Mouse (Mus musculus): ENCODE measurements around the gene Zfp568. TPM values are rescaled to one million over a fixed set of nuclear protein-coding genes. Genes with fewer than 3 reads are reported as not detected.
A peak's percentile ranks its signal among the peaks of the same experiment; 100 is the strongest.

Gene Zfp568
- 13.8 and 14.1 TPM in 2 replicates for polyA plus RNA-seq (2016; fragmentation: Nextera tagmentation; extraction: Ambion mirVana)

GRCm38 (mm10) chr7:29983690-29984380 is at the start of gene Zfp568:
Gene Zfp568, plus strand, starts transcription at chr7:29983955.
- no peaks in the 10 kb centered on the region for H3K9me3 ChIP-seq
- no peaks in the 10 kb centered on the region for H3K27me3 ChIP-seq (replicated peaks)
- H3K4me3 ChIP-seq: peak within 1 kb of the TSS; percentile 81
- H3K36me3 ChIP-seq: peaks cover 19% of the 10 kb centered on the region
- H3K27ac ChIP-seq: peak within 1 kb of the TSS; percentile 87
- ATAC-seq (ENCODE audit: low FRiP score, low read depth): peak; percentile 96
- peak within 1 kb of the TSS; percentile 84 for H3K9ac ChIP-seq
- H3K4me1 ChIP-seq: 0 out of 2 replicates have a peak, but pooled peaks cover 6% of the 10 kb centered on the region
- peak within 1 kb of the TSS; percentile 65 for H3K4me2 ChIP-seq (replicated peaks)
- under 1% methylated on average over 62 of the region's 62 CpGs for WGBS

GRCm38 (mm10) chr7:29938856-29939255 is 44.9 kb upstream of the Zfp568 start:
- no peaks in the 10 kb centered on the region for H3K9me3 ChIP-seq
- no peak overlapping the region for H3K4me3 ChIP-seq
- H3K27ac ChIP-seq: no peak overlapping the region
- 87% methylated on average over 6 of the region's 6 CpGs for WGBS
- no peak overlapping the region for H3K9ac ChIP-seq
- H3K27me3 ChIP-seq (replicated peaks): no peaks in the 10 kb centered on the region
- no peak overlapping the region for H3K4me2 ChIP-seq (replicated peaks)
- ATAC-seq (ENCODE audit: low FRiP score, low read depth): no peak
- H3K36me3 ChIP-seq: peaks cover 64% of the 10 kb centered on the region
- H3K4me1 ChIP-seq: no peaks in the 10 kb centered on the region

- Histone ChIP-seq H3K4me1 (no peaks in the 10 kb centered on the region), H3K9me3 (no peaks in the 10 kb centered on the region), H3K4me3 (no peak overlapping the region), H3K27me3 (replicated peaks) (no peaks in the 10 kb centered on the region), H3K27ac (no peak overlapping the region), H3K9ac (no peak overlapping the region), H3K4me2 (replicated peaks) (no peak overlapping the region), H3K36me3 (peaks cover 42% of the 10 kb centered on the region)
- no peak for ATAC-seq (ENCODE audit: low FRiP score, low read depth)
- 91% methylated on average over 11 of the region's 11 CpGs for WGBS
Measured at GRCm38 (mm10) chr7:29941027-29941426, 42.7 kb upstream of the Zfp568 start.

- H3K9me3 ChIP-seq: no peaks in the 10 kb centered on the region
- peaks cover 32% of the 10 kb centered on the region for H3K36me3 ChIP-seq
- no peak overlapping the region for H3K4me3 ChIP-seq
- H3K4me2 ChIP-seq (replicated peaks): no peak overlapping the region
- no peaks in the 10 kb centered on the region for H3K4me1 ChIP-seq
- no peaks in the 10 kb centered on the region for H3K27me3 ChIP-seq (replicated peaks)
- 57% methylated on average over 2 of the region's 2 CpGs for WGBS
- no peak overlapping the region for H3K27ac ChIP-seq
- ATAC-seq (ENCODE audit: low FRiP score, low read depth): no peak
- no peak overlapping the region for H3K9ac ChIP-seq
Measured at GRCm38 (mm10) chr7:29942740-29943139, 41.0 kb upstream of the Zfp568 start.

GRCm38 (mm10) chr7:29943720-29944119 is 40.0 kb upstream of the Zfp568 start:
- Histone ChIP-seq H3K4me2 (replicated peaks) (no peak overlapping the region), H3K36me3 (peaks cover 34% of the 10 kb centered on the region), H3K27me3 (replicated peaks) (no peaks in the 10 kb centered on the region), H3K4me1 (no peaks in the 10 kb centered on the region), H3K4me3 (no peak overlapping the region), H3K9ac (no peak overlapping the region), H3K27ac (no peak overlapping the region), H3K9me3 (no peaks in the 10 kb centered on the region)
- 70% methylated on average over 2 of the region's 2 CpGs for WGBS
- ATAC-seq (ENCODE audit: low FRiP score, low read depth): no peak

GRCm38 (mm10) chr7:29944201-29944600 is 39.6 kb upstream of the Zfp568 start:
- 71% methylated on average over 2 of the region's 2 CpGs for WGBS
- no peak for ATAC-seq (ENCODE audit: low FRiP score, low read depth)
- H3K4me2 ChIP-seq (replicated peaks): no peak overlapping the region
- no peaks in the 10 kb centered on the region for H3K9me3 ChIP-seq
- no peak overlapping the region for H3K27ac ChIP-seq
- no peak overlapping the region for H3K9ac ChIP-seq
- peaks cover 34% of the 10 kb centered on the region for H3K36me3 ChIP-seq
- H3K4me1 ChIP-seq: no peaks in the 10 kb centered on the region
- H3K27me3 ChIP-seq (replicated peaks): no peaks in the 10 kb centered on the region
- H3K4me3 ChIP-seq: no peak overlapping the region

- 51% methylated on average over 10 of the region's 10 CpGs for WGBS
- peaks cover 14% of the 10 kb centered on the region; the same call in 1 of the 2 replicates for H3K36me3 ChIP-seq
- peak overlapping the region; percentile 68 for H3K4me3 ChIP-seq
- H3K9ac ChIP-seq: peak overlapping the region; percentile 82
- H3K9me3 ChIP-seq: no peaks in the 10 kb centered on the region
- H3K4me1 ChIP-seq: no peaks in the 10 kb centered on the region
- no peaks in the 10 kb centered on the region for H3K27me3 ChIP-seq (replicated peaks)
- ATAC-seq (ENCODE audit: low FRiP score, low read depth): no peak
- peak overlapping the region; percentile 66 for H3K4me2 ChIP-seq (replicated peaks)
- H3K27ac ChIP-seq: peak overlapping the region; percentile 72; the same call in 1 of the 2 replicates
Measured at GRCm38 (mm10) chr7:29953086-29953485, 30.7 kb upstream of the Zfp568 start.

GRCm38 (mm10) chr7:29953513-29954401 is 30.0 kb upstream of the Zfp568 start, which contains the start of gene Zfp74:
Gene Zfp74, minus strand, starts transcription at chr7:29954089.
- Histone ChIP-seq H3K36me3 (peaks cover 12% of the 10 kb centered on the region; the same call in 1 of the 2 replicates), H3K4me1 (no peaks in the 10 kb centered on the region), H3K9ac (peak within 1 kb of the TSS; percentile 82), H3K4me2 (replicated peaks) (peak within 1 kb of the TSS; percentile 66), H3K27me3 (replicated peaks) (no peaks in the 10 kb centered on the region), H3K4me3 (peak within 1 kb of the TSS; percentile 68), H3K27ac (peak within 1 kb of the TSS; percentile 72), H3K9me3 (no peaks in the 10 kb centered on the region)
- 2% methylated on average over 52 of the region's 52 CpGs for WGBS
- ATAC-seq (ENCODE audit: low FRiP score, low read depth): peak; percentile 90

GRCm38 (mm10) chr7:29954731-29955130 is 29.0 kb upstream of the Zfp568 start:
- ATAC-seq (ENCODE audit: low FRiP score, low read depth): no peak
- Histone ChIP-seq H3K27me3 (replicated peaks) (no peaks in the 10 kb centered on the region), H3K27ac (no peak overlapping the region), H3K9me3 (no peaks in the 10 kb centered on the region), H3K4me1 (no peaks in the 10 kb centered on the region), H3K4me2 (replicated peaks) (0 out of 2 replicates have a peak overlapping the region, but pooled peaks have one; percentile 66), H3K9ac (no peak overlapping the region), H3K4me3 (no peak overlapping the region), H3K36me3 (peaks cover 7% of the 10 kb centered on the region; the same call in 1 of the 2 replicates)
- WGBS: 26% methylated on average over 4 of the region's 4 CpGs

GRCm38 (mm10) chr7:29956257-29956656 is 27.5 kb upstream of the Zfp568 start:
- no peak overlapping the region for H3K27ac ChIP-seq
- no peaks in the 10 kb centered on the region for H3K9me3 ChIP-seq
- H3K4me2 ChIP-seq (replicated peaks): no peak overlapping the region
- no peak for ATAC-seq (ENCODE audit: low FRiP score, low read depth)
- no peak overlapping the region for H3K4me3 ChIP-seq
- H3K4me1 ChIP-seq: no peaks in the 10 kb centered on the region
- H3K27me3 ChIP-seq (replicated peaks): no peaks in the 10 kb centered on the region
- no peaks in the 10 kb centered on the region for H3K36me3 ChIP-seq
- 61% methylated on average over 10 of the region's 10 CpGs for WGBS
- H3K9ac ChIP-seq: no peak overlapping the region

- Histone ChIP-seq H3K9ac (no peak overlapping the region), H3K27me3 (replicated peaks) (no peaks in the 10 kb centered on the region), H3K4me1 (no peaks in the 10 kb centered on the region), H3K9me3 (no peaks in the 10 kb centered on the region), H3K27ac (no peak overlapping the region), H3K4me2 (replicated peaks) (no peak overlapping the region), H3K36me3 (no peaks in the 10 kb centered on the region), H3K4me3 (no peak overlapping the region)
- WGBS: 90% methylated on average over 11 of the region's 11 CpGs
- no peak for ATAC-seq (ENCODE audit: low FRiP score, low read depth)
Measured at GRCm38 (mm10) chr7:29958125-29958724, 25.5 kb upstream of the Zfp568 start.

GRCm38 (mm10) chr7:29959004-29959403 is 24.8 kb upstream of the Zfp568 start:
- Histone ChIP-seq H3K4me2 (replicated peaks) (no peak overlapping the region), H3K36me3 (no peaks in the 10 kb centered on the region), H3K4me3 (no peak overlapping the region)

More at GRCm38 (mm10) chr7:29959004-29959403, 24.8 kb upstream of the Zfp568 start:
- Histone ChIP-seq H3K9me3 (no peaks in the 10 kb centered on the region), H3K27me3 (replicated peaks) (no peaks in the 10 kb centered on the region), H3K4me1 (no peaks in the 10 kb centered on the region), H3K27ac (no peak overlapping the region), H3K9ac (no peak overlapping the region)
- no peak for ATAC-seq (ENCODE audit: low FRiP score, low read depth)
- WGBS: 70% methylated on average over 3 of the region's 3 CpGs

Data from neural tube, embryonic 12.5 days (tissue).